Mouse (Mus musculus) embryonic facial prominence, embryonic 12.5 days (tissue): ENCODE measurements around the gene Negr1. TPM values are rescaled to one million over a fixed set of nuclear protein-coding genes. Genes with fewer than 3 reads are reported as not detected.
A peak's percentile ranks its signal among the peaks of the same experiment; 100 is the strongest.

Experiments used
- ATAC-seq: fragments of 200-750 bp; cut with Nextera tagmentation; 2 replicates; pipeline ENCODE4 v1.8.0; 2017; ENCODE audit not compliant: insufficient number of reproducible peaks, insufficient read depth, low FRiP score, low TSS enrichment
- H3K27ac ChIP-seq: fragments of 300-500 bp; sonication (generic); 2 replicates; pipeline ENCODE4 v1.5.1; 2016; ENCODE audit warnings: mild to moderate bottlenecking
- H3K27me3 ChIP-seq: fragments of 300-500 bp; sonication (generic); 2 replicates; pipeline ENCODE4 v1.6.1; 2016; ENCODE audit warnings: mild to moderate bottlenecking, moderate library complexity
- H3K36me3 ChIP-seq: fragments of 300-500 bp; sonication (generic); 2 replicates; pipeline ENCODE4 v1.6.1; 2016; ENCODE audit warnings: mild to moderate bottlenecking
- H3K4me1 ChIP-seq: fragments of 300-500 bp; sonication (generic); 2 replicates; pipeline ENCODE4 v1.6.1; 2016
- H3K4me2 ChIP-seq: fragments of 300-500 bp; sonication (generic); replicated peaks from 2 replicates; pipeline ENCODE4 v1.6.1; 2016; ENCODE audit warnings: mild to moderate bottlenecking, moderate library complexity
- H3K4me3 ChIP-seq: fragments of 300-500 bp; sonication (generic); 2 replicates; pipeline ENCODE4 v1.5.1; 2016; ENCODE audit warnings: mild to moderate bottlenecking
- H3K9ac ChIP-seq: fragments of 300-500 bp; sonication (generic); 2 replicates; pipeline ENCODE4 v1.6.1; 2016; ENCODE audit warnings: mild to moderate bottlenecking, moderate library complexity
- H3K9me3 ChIP-seq: fragments of 300-500 bp; sonication (generic); 2 replicates; pipeline ENCODE4 v1.6.1; 2016; ENCODE audit warnings: mild to moderate bottlenecking, moderate library complexity
- WGBS: fragments of 180-500 bp; shearing (Covaris S2); methylation state at CpG from one replicate; pipeline ENCODE4 v1.1.7; 2016; 5-methylcytosine and 5-hydroxymethylcytosine counted together
- polyA plus RNA-seq: library from polyadenylated mRNA; unstranded; fragments of >200 nt; fragmentation: Nextera tagmentation; extraction: Ambion mirVana; gene quantifications from 2 replicates; pipeline ENCODE4 v1.2.1, GENCODE M21; 2016

Gene Negr1
- polyA plus RNA-seq, 1 experiment from 2014 or later, result 6.0 TPM

DNA sequence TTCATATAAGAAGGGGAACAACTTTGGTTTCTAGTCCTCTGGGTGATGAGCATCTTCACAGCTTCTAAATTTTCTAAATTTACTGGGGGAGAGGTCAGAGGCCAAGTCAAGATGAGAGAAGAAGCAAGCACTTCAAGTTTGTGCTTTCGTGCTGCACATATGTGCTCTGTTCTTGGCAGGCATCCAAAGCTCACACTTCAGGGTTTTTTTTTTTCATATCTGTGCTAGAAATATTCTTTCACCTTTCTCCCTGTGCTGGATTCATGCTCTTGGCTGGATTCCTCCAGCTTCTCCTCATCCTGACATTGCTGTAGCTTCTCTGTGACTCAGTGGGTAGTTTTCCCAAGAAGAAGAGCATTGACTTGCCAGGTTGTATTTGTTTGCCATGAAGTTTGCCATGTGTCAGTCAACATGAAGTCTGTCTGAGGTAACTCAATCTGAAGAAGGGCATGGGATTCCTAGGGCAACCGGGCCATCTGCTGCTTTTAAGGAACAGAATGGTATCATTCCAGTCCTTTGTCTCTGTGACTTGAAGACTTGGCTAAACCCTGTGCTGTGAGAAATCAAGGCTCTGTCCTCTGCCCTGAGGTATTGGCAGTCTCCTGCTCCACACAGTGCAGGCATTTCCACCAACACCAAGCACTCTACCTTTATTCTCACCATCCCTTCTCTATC lies 204.7 kb downstream of the Negr1 start:
- Histone ChIP-seq H3K27me3 (no peaks in the 10 kb centered on the region), H3K9me3 (no peaks in the 10 kb centered on the region), H3K4me3 (no peak overlapping the region), H3K4me1 (no peaks in the 10 kb centered on the region), H3K36me3 (no peaks in the 10 kb centered on the region), H3K27ac (no peak overlapping the region), H3K9ac (no peak overlapping the region), H3K4me2 (no peak overlapping the region)
- ATAC-seq, result no peak
- 61% methylated on average over 2 of the region's 2 CpGs for WGBS

DNA sequence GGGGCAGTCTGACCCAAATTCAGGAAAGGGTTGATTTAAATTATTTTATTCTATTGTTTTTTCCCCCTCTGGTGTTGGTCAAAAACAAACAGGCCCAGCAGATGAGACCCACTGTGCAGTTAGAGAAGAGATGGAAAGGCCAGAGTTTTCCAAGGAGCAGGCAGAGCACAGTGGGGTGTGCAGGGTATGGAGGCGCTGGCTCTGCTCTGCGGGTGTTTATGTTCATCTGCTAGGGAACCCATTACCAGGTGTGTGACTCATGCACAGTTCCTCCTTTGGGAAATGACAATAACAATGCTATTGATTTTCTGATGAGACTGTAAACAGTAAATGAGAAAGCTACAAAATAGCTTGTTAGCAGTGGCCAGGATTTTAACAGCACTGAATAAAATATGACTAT lies 210.0 kb downstream of the Negr1 start:
- no peak overlapping the region for H3K27ac ChIP-seq
- no peak for ATAC-seq
- no peaks in the 10 kb centered on the region for H3K27me3 ChIP-seq
- H3K4me3 ChIP-seq, result no peak overlapping the region
- no peaks in the 10 kb centered on the region for H3K9me3 ChIP-seq
- 79% methylated on average over 2 of the region's 2 CpGs for WGBS
- no peaks in the 10 kb centered on the region for H3K4me1 ChIP-seq
- H3K36me3 ChIP-seq, result no peaks in the 10 kb centered on the region
- no peak overlapping the region for H3K4me2 ChIP-seq
- H3K9ac ChIP-seq, result no peak overlapping the region

DNA sequence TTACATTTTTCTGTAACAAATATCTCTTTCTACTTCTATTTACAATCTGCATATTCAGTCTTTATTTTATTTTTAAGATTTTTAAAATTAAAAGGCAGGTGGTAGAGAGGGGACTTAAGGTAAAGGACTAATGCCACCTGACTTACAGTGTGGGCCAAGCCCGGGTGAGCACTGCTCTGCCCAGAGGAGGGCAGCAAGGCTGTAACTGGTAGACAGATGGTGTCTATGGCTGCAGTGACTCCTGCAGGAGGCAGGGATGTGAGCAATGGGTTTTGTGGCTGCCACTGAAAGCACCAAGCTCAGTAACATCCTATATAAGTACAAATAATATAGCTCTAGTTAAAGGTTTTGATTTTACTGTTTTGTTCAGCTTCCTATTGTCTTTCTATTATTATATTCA lies 210.5 kb downstream of the Negr1 start:
- Histone ChIP-seq H3K27me3 (no peaks in the 10 kb centered on the region), H3K36me3 (no peaks in the 10 kb centered on the region), H3K4me3 (no peak overlapping the region), H3K27ac (no peak overlapping the region), H3K9ac (no peak overlapping the region), H3K9me3 (no peaks in the 10 kb centered on the region), H3K4me2 (no peak overlapping the region), H3K4me1 (no peaks in the 10 kb centered on the region)
- WGBS, result 53% methylated on average over 1 of the region's 1 CpGs
- 0 out of 2 replicates have a peak, but pooled peaks have one; percentile 41 for ATAC-seq

DNA sequence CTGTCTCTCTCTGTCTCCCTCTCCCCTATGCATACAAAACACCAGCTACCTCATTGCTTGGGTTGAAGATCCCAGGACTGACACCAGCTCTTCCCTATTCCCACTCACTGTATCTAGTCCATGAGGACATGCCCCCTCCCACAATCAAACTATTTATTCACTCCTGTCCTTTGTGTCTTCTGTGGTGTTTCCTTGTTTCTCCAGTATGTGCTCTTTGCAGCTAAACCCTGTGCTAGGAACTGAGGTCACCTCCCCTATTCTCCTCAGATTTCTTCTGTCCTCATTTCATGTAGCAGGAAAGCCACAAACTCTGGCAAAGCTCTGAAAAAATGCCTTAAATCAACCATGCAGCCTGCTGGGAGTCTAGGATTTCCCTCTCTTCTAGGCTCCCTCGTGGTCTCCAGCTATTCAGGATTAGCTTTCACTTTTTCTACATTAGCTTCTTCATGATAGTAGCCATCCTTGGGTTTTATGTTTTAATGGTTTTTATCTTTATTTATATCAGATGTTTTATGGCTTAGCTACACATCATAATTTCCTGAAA lies 222.8 kb downstream of the Negr1 start:
- Histone ChIP-seq H3K4me1 (peaks cover 4% of the 10 kb centered on the region; the same call in 1 of the 2 replicates), H3K4me3 (no peak overlapping the region), H3K4me2 (no peak overlapping the region), H3K9me3 (no peaks in the 10 kb centered on the region), H3K27me3 (no peaks in the 10 kb centered on the region), H3K27ac (no peak overlapping the region), H3K9ac (no peak overlapping the region), H3K36me3 (no peaks in the 10 kb centered on the region)
- peak; percentile 52; the same call in 1 of the 2 replicates for ATAC-seq
- 24% methylated on average over 1 of the region's 1 CpGs for WGBS

DNA sequence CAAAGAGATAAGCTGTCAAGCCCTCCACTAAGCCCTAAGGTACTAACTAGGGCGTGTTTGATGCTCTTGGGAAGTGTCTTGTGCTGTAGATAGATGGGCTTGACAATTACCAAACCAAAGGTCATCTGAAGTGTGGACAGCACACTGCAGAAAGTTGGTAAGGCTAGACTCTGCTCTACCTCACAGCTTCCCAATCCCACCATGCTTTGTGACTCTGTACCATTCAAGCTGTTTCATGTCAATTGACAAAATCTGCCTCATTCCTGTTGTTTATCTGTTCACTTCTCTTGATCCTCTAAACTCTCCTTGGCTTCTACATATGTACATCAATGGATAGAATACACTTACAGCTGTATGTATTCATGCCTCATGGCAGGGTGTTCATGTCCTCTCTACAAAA lies 224.8 kb downstream of the Negr1 start:
- H3K4me1 ChIP-seq, result peaks cover 4% of the 10 kb centered on the region; the same call in 1 of the 2 replicates
- no peak overlapping the region for H3K4me2 ChIP-seq
- no peak overlapping the region for H3K9ac ChIP-seq
- ATAC-seq, result no peak
- H3K36me3 ChIP-seq, result no peaks in the 10 kb centered on the region
- H3K4me3 ChIP-seq, result no peak overlapping the region
- no peaks in the 10 kb centered on the region for H3K27me3 ChIP-seq
- WGBS, result 78% methylated on average over 1 of the region's 1 CpGs
- H3K9me3 ChIP-seq, result no peaks in the 10 kb centered on the region
- no peak overlapping the region for H3K27ac ChIP-seq

DNA sequence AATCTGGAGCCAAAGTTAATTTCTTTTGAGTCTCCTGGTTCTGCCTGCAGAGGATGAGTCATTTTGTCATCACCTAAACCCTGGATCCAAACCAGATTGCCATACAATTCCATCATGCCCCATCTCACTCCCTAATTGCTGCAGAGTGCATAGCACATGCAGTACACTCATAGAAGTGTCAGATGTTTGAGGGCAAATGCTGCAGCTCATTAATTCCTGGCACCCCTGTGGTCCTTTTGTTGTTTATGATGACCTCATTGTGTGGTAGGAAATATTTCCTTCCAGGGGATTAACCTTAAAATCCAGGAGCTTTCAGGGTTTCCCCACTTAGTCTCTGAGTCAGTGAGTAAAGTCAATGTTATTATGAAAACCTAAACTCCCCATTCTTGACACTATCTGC lies 229.6 kb downstream of the Negr1 start:
- Histone ChIP-seq H3K4me2 (no peak overlapping the region), H3K36me3 (no peaks in the 10 kb centered on the region), H3K9me3 (no peaks in the 10 kb centered on the region), H3K27me3 (no peaks in the 10 kb centered on the region), H3K27ac (no peak overlapping the region), H3K4me1 (no peaks in the 10 kb centered on the region; the same call in 1 of the 2 replicates), H3K9ac (no peak overlapping the region), H3K4me3 (no peak overlapping the region)
- ATAC-seq, result no peak

DNA sequence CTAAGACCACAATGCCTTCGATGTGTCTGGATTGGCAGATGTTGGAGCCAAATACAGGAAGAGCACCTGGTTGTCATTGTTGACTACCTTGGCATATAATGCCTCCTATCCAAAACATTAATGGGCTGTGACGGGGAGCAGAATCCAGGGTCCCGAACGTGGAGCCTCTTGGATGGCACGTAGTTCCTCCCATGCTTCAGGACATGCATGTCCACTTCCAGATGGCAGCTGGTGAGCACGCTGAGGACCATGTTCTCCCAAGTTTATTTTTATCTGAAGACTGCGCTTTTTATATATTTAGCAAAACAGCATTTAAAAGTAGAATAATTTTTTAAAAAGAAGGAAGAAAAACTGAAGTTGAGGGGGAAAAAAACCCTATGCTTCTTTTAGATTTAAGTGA lies 231.1 kb downstream of the Negr1 start:
- Histone ChIP-seq H3K27me3 (no peaks in the 10 kb centered on the region), H3K4me2 (no peak overlapping the region), H3K4me1 (no peaks in the 10 kb centered on the region; the same call in 1 of the 2 replicates), H3K36me3 (no peaks in the 10 kb centered on the region), H3K27ac (no peak overlapping the region), H3K9ac (no peak overlapping the region), H3K9me3 (no peaks in the 10 kb centered on the region), H3K4me3 (no peak overlapping the region)
- 81% methylated on average over 7 of the region's 7 CpGs for WGBS
- ATAC-seq, result no peak

DNA sequence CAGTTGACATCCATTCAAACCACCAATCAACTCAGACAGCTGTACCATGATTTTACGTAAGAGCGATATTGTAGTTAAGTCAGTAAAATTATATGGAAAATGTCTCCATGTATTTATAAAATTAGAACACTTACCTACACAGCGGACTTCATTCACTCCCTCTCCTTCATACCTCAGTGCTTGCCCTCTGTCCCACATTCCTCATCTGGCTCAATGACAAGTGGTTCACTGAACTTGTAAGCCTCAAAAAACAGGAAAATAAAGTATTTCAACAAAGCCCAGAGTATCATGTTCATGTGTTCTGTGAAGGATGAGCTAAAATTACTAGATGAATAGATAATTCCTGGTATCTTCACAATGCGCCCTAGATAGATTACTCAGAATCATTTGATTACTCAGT lies 232.5 kb downstream of the Negr1 start:
- H3K36me3 ChIP-seq, result no peaks in the 10 kb centered on the region
- ATAC-seq, result no peak
- H3K4me3 ChIP-seq, result no peak overlapping the region
- no peak overlapping the region for H3K4me2 ChIP-seq
- no peaks in the 10 kb centered on the region for H3K27me3 ChIP-seq
- no peaks in the 10 kb centered on the region; the same call in 1 of the 2 replicates for H3K4me1 ChIP-seq
- no peaks in the 10 kb centered on the region for H3K9me3 ChIP-seq
- no peak overlapping the region for H3K27ac ChIP-seq
- H3K9ac ChIP-seq, result no peak overlapping the region
- 93% methylated on average over 4 of the region's 4 CpGs for WGBS

DNA sequence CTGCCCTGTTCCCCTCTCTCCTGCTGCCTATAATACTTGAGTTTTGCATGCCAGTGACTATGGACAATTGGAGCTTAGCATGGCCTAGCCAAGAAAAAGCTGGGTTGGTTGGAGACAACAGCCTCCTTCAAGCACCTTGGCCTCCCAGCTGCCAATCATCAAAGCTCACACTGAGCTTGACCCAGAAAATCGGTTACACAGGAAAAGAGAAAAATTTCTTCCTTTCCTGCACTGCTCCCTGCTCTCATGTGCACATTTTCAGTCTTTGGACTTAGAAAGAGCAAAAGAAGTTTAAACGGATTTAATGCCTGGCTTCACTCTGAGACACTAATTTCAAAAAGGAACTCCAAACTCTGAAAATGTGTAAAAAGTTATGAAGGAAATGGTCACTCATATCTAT lies 233.0 kb downstream of the Negr1 start:
- no peaks in the 10 kb centered on the region for H3K27me3 ChIP-seq
- H3K4me1 ChIP-seq, result no peaks in the 10 kb centered on the region; the same call in 1 of the 2 replicates
- H3K9me3 ChIP-seq, result no peaks in the 10 kb centered on the region
- 35% methylated on average over 2 of the region's 2 CpGs for WGBS
- no peak overlapping the region for H3K9ac ChIP-seq
- no peak overlapping the region for H3K4me2 ChIP-seq
- H3K27ac ChIP-seq, result no peak overlapping the region
- no peak overlapping the region for H3K4me3 ChIP-seq
- no peak for ATAC-seq
- H3K36me3 ChIP-seq, result no peaks in the 10 kb centered on the region

DNA sequence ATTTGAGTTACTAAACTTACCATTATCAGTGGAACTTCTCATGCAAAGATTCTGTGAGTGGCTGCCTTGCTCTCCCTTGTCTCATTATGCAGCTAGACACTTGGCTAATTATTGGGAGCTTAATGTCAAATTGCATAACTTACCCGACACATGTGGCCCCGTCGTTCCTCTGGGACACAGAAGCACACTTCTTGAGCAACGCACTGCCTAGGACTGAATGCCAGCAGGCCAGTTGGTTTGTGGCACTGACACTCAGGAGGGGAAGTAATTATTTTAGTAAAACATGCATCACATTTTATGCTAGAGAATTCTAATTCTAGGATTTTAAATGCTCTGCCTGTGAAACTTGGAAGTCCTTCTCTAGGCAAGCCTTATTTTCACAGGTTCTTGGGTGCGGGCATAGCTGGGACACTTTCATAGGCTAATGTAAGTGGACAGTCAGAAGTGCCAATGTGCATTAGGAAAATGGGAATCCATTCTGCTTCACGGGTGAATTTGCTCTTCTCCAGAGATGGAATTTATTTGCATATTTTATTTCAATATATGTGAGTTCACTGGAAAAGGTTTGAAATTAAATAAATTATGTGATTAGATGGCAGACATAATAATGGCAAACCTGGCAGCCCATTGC lies 234.6 kb downstream of the Negr1 start:
- WGBS, result 68% methylated on average over 6 of the region's 6 CpGs
- no peak overlapping the region for H3K4me3 ChIP-seq
- H3K4me2 ChIP-seq, result no peak overlapping the region
- no peak overlapping the region for H3K27ac ChIP-seq
- no peaks in the 10 kb centered on the region for H3K9me3 ChIP-seq
- no peak for ATAC-seq
- no peaks in the 10 kb centered on the region; the same call in 1 of the 2 replicates for H3K4me1 ChIP-seq
- H3K9ac ChIP-seq, result no peak overlapping the region
- H3K36me3 ChIP-seq, result no peaks in the 10 kb centered on the region
- H3K27me3 ChIP-seq, result no peaks in the 10 kb centered on the region

DNA sequence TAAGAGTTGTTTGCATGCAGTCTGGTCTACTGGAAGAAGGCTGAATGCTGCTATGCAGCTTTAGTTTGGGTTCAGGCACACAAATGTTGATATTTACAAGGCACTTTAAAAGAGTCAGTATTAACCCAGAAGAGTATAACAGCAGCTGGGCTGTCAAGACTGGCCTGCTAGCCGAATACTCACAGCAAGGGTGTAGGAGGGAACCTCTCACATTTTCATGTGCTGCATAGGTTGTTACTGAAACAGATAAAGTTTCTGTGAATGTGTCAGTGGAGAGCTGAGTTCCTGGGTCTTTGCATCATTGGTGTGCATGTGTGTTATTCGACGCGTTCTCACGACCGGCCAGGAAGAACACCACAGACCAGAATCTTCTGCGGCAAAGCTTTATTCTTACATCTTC lies 237.6 kb downstream of the Negr1 start:
- no peak overlapping the region for H3K9ac ChIP-seq
- ATAC-seq, result no peak
- H3K27ac ChIP-seq, result no peak overlapping the region
- H3K27me3 ChIP-seq, result no peaks in the 10 kb centered on the region
- H3K36me3 ChIP-seq, result no peaks in the 10 kb centered on the region
- no peak overlapping the region for H3K4me3 ChIP-seq
- H3K4me2 ChIP-seq, result no peak overlapping the region
- no peaks in the 10 kb centered on the region for H3K9me3 ChIP-seq
- 95% methylated on average over 7 of the region's 7 CpGs for WGBS
- no peaks in the 10 kb centered on the region; the same call in 1 of the 2 replicates for H3K4me1 ChIP-seq

DNA sequence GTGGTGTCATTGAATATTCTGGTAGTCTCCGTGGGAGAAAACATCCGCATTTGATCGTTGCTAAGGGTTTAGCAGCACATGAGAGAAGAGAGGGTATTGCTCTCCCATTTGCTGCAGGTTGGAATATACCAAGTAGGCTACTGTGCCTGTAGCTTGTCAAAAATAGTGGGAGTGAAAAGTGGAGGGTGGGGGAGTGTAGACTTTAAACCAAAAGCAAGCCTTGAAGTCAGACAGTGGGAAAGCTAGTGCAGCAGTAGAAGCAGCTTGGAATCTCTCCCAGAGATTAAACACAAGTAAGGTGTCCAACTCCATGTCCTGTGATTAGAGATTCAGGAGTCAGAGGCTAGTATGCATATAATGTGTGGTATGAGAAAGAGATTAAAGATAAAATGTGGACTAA lies 248.2 kb downstream of the Negr1 start:
- Histone ChIP-seq H3K9ac (no peak overlapping the region), H3K4me3 (no peak overlapping the region), H3K36me3 (no peaks in the 10 kb centered on the region), H3K4me2 (no peak overlapping the region), H3K4me1 (no peaks in the 10 kb centered on the region), H3K9me3 (no peaks in the 10 kb centered on the region), H3K27ac (no peak overlapping the region), H3K27me3 (no peaks in the 10 kb centered on the region)
- ATAC-seq, result no peak
- WGBS, result 81% methylated on average over 3 of the region's 3 CpGs
